Mouse (Mus musculus) forebrain, embryonic 16.5 days (tissue): ENCODE results near the gene Hist1h2ab. TPM values are rescaled to one million over a fixed set of nuclear protein-coding genes. Genes with fewer than 3 reads are reported as not detected.

Experiments
- ATAC-seq: fragments of 200-750 bp; cut with Nextera tagmentation; 2 replicates; pipeline ENCODE4 v1.8.0; 2017; ENCODE audit warnings: mild to moderate bottlenecking, moderate library complexity
- H3K27ac ChIP-seq: fragments of 300-500 bp; sonication (generic); 2 replicates; pipeline ENCODE4 v1.5.1; 2014; ENCODE audit warnings: low read length, control low read depth
- H3K27me3 ChIP-seq: fragments of 300-500 bp; sonication (generic); replicated peaks from 2 replicates; pipeline ENCODE4 v1.6.1; 2014; ENCODE audit warnings: low read length; ENCODE audit not compliant: control insufficient read depth, insufficient read depth
- H3K36me3 ChIP-seq: fragments of 300-500 bp; sonication (generic); 2 replicates; pipeline ENCODE4 v1.6.1; 2014; ENCODE audit not compliant: control insufficient read depth, insufficient read depth
- H3K4me1 ChIP-seq: fragments of 300-500 bp; sonication (generic); replicated peaks from 2 replicates; pipeline ENCODE4 v1.6.1; 2014; ENCODE audit warnings: low read length; ENCODE audit not compliant: control insufficient read depth, insufficient read depth
- H3K4me2 ChIP-seq: fragments of 300-500 bp; sonication (generic); 2 replicates; pipeline ENCODE4 v1.6.1; 2014; ENCODE audit warnings: mild to moderate bottlenecking, low read length, control low read depth
- H3K4me3 ChIP-seq: fragments of 300-500 bp; sonication (generic); replicated peaks from 2 replicates; pipeline ENCODE4 v1.5.1; 2014; ENCODE audit warnings: mild to moderate bottlenecking, low read length, control low read depth
- H3K9ac ChIP-seq: fragments of 300-500 bp; sonication (generic); replicated peaks from 2 replicates; pipeline ENCODE4 v1.6.1; 2014; ENCODE audit warnings: low read depth, low read length, control low read depth
- H3K9me3 ChIP-seq: fragments of 300-500 bp; sonication (generic); 2 replicates; pipeline ENCODE4 v1.6.1; 2016; ENCODE audit warnings: low read length; ENCODE audit not compliant: control insufficient read depth
- WGBS: fragments of 180-500 bp; shearing (Covaris S2); extraction: QIAGEN DNeasy Blood & Tissue Kit; methylation state at CpG from one replicate; pipeline ENCODE4 v1.1.7; 2014; 5-methylcytosine and 5-hydroxymethylcytosine counted together
- polyA plus RNA-seq: library from polyadenylated mRNA; unstranded; fragments of >200 nt; fragmentation: Nextera tagmentation; extraction: Ambion mirVana; gene quantifications from 2 replicates; pipeline ENCODE4 v1.2.1, GENCODE M21; 2015

Hist1h2ab gene
- polyA plus RNA-seq, 1 experiment from 2014 or later: 14.5 TPM

DNA sequence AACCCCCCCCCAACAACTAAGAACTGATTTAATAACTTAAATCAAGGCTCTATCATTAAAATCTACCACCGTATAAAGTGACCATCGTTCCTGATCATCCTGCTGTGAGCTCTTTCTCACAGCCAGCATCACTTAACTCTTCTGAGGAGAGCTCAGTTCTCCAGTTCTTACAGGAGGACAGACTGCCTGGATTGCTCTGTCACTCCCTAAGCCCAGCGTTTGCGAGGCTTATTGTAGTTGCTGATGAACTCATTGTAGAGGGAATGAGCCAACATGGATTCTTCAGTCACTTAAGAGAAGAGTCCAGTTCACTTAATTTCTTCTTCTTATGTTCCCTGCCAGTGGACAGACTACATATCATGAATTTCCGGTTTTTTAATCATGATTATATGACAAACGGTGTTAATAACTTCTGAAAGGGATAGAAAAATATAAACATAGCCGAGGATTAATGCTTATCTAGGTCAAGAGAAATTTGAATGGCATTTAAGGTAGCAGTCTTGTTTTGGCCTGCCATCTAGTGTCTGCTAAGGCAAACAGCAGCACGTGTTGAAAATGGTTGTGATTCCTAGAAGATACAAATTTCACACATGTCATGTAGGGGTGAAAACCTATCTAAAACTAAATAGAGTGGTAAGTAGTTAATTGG is 18.6 kb upstream of the Hist1h2ab start:
- H3K27me3 ChIP-seq: no peaks in the 10 kb centered on the region
- H3K27ac ChIP-seq: no peak overlapping the region
- no peaks in the 10 kb centered on the region for H3K4me1 ChIP-seq
- no peaks in the 10 kb centered on the region for H3K9me3 ChIP-seq
- no peak overlapping the region for H3K4me2 ChIP-seq
- H3K4me3 ChIP-seq: no peak overlapping the region
- 25% methylated on average over 8 of the region's 8 CpGs for WGBS
- ATAC-seq: peak; percentile 62
- no peaks in the 10 kb centered on the region for H3K36me3 ChIP-seq
- no peak overlapping the region for H3K9ac ChIP-seq

DNA sequence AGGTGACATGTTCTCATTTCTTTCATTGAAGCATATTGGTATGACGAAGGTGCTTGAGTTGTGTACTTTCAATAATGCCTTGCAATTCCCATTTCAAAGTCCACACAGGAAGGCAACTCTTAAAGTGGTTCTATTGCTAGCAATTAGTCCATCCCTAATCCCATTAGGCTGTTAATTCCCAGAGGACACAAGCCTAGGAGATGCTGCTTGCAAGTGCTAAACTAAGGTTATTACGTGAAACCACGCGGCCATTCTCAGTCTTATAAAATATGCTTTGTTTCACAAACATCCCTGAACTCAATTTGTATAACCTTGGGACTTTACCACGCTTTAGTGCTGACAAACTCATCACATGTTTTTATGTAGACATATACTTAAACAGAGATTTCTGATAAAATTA is 13.8 kb upstream of the Hist1h2ab start:
- no peak overlapping the region for H3K4me2 ChIP-seq
- no peak for ATAC-seq

DNA sequence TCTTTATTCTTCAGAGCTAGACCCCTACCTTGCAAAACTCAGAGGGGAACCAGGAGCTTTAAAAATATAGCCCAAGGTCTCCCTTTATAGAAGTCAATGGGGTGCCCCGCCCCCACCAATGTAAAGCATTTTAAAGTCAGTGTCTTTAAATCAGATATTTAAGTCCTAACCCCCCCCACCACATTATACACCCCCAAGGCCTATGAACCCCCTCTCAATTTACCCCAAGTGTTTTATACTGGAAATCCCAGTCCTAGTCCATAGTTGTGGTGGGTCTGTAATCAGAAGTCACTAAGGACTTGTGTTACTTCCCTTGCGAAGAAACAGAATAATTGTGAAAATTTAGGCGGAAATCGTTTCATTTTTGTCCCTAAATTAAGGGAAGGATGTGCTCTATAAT is 12.9 kb upstream of the Hist1h2ab start:
- Histone ChIP-seq H3K9ac (peak overlapping the region; percentile 34; the same call in 1 of the 2 replicates), H3K27me3 (no peaks in the 10 kb centered on the region), H3K4me1 (peaks cover 16% of the 10 kb centered on the region), H3K4me2 (peak overlapping the region; percentile 97), H3K9me3 (no peaks in the 10 kb centered on the region), H3K36me3 (no peaks in the 10 kb centered on the region), H3K4me3 (peak overlapping the region; percentile 67), H3K27ac (peak overlapping the region; percentile 90)
- no peak for ATAC-seq
- WGBS: 25% methylated on average over 4 of the region's 4 CpGs

More for the DNA sequence above, 13.8 kb upstream of the Hist1h2ab start:
- Histone ChIP-seq H3K36me3 (no peaks in the 10 kb centered on the region), H3K4me3 (no peak overlapping the region), H3K27ac (no peak overlapping the region), H3K9me3 (no peaks in the 10 kb centered on the region), H3K27me3 (no peaks in the 10 kb centered on the region), H3K4me1 (peaks cover 16% of the 10 kb centered on the region), H3K9ac (no peak overlapping the region)
- 82% methylated on average over 5 of the region's 5 CpGs for WGBS

DNA sequence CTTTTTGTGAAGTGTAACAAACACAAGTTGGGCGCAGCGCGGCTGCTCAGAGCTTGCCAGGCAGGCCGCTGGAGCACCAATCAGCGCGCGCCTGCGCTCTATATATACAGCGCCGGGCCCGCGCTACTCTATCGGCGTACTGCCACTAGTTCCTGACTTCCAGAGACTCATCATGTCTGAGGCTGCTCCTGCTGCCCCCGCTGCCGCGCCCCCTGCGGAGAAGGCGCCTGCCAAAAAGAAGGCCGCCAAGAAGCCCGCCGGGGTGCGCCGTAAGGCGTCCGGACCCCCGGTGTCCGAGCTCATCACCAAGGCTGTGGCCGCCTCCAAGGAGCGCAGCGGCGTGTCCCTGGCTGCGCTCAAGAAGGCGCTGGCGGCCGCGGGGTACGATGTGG is 12.3 kb upstream of the Hist1h2ab start, which contains the start of gene Hist1h1c:
Hist1h1c (plus strand) TSS at position 132 of the 392 bp plus-strand sequence.
- peak within 1 kb of the TSS; percentile 90 for H3K27ac ChIP-seq
- H3K9me3 ChIP-seq: no peaks in the 10 kb centered on the region
- peak within 1 kb of the TSS; percentile 58 for H3K9ac ChIP-seq
- H3K4me2 ChIP-seq: peak within 1 kb of the TSS; percentile 97
- H3K4me3 ChIP-seq: peak within 1 kb of the TSS; percentile 67
- no peaks in the 10 kb centered on the region for H3K36me3 ChIP-seq
- H3K4me1 ChIP-seq: peaks cover 16% of the 10 kb centered on the region
- under 1% methylated on average over 30 of the region's 38 CpGs for WGBS
- H3K27me3 ChIP-seq: no peaks in the 10 kb centered on the region
- ATAC-seq: peak; percentile 95

DNA sequence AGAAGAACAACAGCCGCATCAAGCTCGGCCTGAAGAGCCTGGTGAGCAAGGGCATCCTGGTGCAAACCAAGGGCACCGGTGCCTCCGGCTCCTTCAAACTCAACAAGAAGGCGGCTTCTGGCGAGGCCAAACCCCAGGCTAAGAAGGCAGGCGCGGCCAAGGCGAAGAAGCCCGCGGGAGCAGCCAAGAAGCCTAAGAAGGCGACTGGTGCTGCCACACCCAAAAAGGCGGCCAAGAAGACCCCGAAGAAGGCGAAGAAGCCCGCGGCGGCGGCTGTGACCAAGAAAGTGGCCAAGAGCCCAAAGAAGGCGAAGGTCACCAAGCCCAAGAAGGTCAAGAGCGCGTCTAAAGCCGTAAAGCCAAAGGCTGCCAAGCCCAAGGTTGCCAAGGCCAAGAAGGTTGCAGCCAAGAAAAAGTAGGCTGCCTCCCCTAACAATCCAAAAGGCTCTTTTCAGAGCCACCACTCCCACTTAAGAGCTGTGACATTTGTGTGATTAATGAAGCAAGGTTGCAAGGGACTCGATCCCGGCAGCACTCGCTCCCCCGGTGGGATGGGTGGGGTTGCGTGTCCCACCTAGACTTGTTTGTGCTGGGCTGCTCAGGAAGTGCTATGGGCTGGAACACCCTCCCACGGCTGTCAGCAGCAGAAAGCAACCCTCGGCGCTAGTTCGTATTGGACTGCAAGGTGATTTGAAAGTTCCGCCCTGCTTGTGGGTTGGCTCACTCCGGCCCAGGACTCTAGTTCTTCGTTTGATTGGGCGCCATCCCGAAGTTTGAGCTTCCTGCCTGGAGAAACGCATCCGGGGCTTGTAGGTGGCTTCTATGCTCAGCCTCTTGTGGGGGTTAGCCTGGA is 11.6 kb upstream of the Hist1h2ab start:
- no peaks in the 10 kb centered on the region for H3K9me3 ChIP-seq
- H3K36me3 ChIP-seq: no peaks in the 10 kb centered on the region
- H3K27me3 ChIP-seq: no peaks in the 10 kb centered on the region
- under 1% methylated on average over 39 of the region's 39 CpGs for WGBS
- peak overlapping the region; percentile 90 for H3K27ac ChIP-seq
- peak overlapping the region; percentile 58 for H3K9ac ChIP-seq
- peak; percentile 89 for ATAC-seq
- peak overlapping the region; percentile 97 for H3K4me2 ChIP-seq
- peaks cover 16% of the 10 kb centered on the region for H3K4me1 ChIP-seq
- peak overlapping the region; percentile 67 for H3K4me3 ChIP-seq

DNA sequence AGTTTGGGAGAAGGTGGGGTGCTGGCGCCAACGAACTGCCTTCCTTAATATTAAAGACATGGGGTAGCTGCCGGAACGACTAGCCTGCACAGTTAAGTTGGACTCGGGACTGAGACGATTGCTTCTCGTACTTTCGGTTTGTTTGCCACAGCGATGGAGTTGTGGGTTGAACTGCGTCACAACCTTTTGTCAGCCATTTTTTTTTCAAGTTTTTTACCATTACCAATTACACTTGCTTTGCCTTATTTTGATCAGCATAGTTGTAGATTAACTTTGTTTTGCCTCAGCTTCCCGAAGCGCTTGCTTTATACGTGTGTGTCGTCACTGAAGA is 11.0 kb upstream of the Hist1h2ab start:
- Histone ChIP-seq H3K27ac (peak overlapping the region; percentile 90), H3K4me1 (peaks cover 16% of the 10 kb centered on the region), H3K27me3 (no peaks in the 10 kb centered on the region), H3K9ac (peak overlapping the region; percentile 58), H3K36me3 (no peaks in the 10 kb centered on the region), H3K4me2 (peak overlapping the region; percentile 97), H3K4me3 (peak overlapping the region; percentile 67), H3K9me3 (no peaks in the 10 kb centered on the region)
- ATAC-seq: no peak
- under 1% methylated on average over 14 of the region's 14 CpGs for WGBS

DNA sequence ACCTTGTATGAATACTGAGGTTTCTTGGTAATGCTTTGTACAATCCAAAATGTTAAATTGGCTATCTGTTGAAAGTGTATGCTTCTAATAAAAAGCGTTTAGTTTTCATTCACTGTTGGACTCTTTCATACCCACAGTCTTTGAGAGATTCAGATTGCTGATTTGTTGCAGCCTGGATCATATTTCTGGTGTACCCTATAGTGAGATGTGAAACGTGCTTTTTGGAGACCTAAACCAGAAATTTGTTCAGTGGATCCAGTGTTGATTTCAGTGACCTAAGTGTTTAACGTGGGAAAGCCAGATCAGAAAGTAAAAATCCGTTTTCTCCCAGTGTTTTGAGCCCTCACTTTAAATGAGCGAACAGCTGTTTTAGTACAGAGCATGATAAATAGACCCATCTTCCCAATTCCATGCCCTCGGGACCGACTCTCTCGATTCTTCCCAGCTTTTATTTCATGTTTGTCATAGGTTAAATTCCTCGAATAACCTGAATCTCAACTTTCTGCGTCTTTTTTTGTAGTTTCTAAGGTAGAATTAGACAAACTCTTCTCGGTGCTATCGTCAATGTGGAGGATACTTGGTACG is 10.6 kb upstream of the Hist1h2ab start:
- H3K36me3 ChIP-seq: no peaks in the 10 kb centered on the region
- no peaks in the 10 kb centered on the region for H3K27me3 ChIP-seq
- H3K9me3 ChIP-seq: no peaks in the 10 kb centered on the region
- ATAC-seq: no peak
- 35% methylated on average over 13 of the region's 13 CpGs for WGBS
- peak overlapping the region; percentile 90 for H3K27ac ChIP-seq
- peak overlapping the region; percentile 97 for H3K4me2 ChIP-seq
- H3K4me3 ChIP-seq: peak overlapping the region; percentile 67
- peak overlapping the region; percentile 58 for H3K9ac ChIP-seq
- peaks cover 16% of the 10 kb centered on the region for H3K4me1 ChIP-seq

DNA sequence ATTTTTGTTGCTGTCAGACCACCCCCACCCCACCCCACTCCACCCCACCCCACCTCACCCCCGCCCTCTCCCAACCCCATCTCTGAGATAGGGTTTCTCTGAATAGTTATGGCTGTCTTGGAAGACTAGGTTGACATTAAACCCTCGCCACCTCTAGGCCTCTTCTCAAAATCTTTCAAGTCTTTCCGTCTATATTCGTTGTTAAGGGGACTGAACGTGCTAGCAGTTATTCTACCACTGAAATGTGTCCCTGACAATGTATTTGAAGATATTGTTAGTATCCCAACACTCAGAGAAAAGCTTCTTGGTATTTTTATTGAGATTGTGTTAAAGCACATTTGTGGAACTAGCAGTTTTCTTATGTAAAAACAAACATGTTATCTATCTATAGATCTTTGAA is 10.0 kb upstream of the Hist1h2ab start:
- H3K4me3 ChIP-seq: no peak overlapping the region
- H3K27ac ChIP-seq: no peak overlapping the region
- peaks cover 16% of the 10 kb centered on the region for H3K4me1 ChIP-seq
- WGBS: 70% methylated on average over 5 of the region's 5 CpGs
- H3K4me2 ChIP-seq: no peak overlapping the region
- H3K36me3 ChIP-seq: no peaks in the 10 kb centered on the region
- no peaks in the 10 kb centered on the region for H3K27me3 ChIP-seq
- H3K9ac ChIP-seq: no peak overlapping the region
- H3K9me3 ChIP-seq: no peaks in the 10 kb centered on the region
- no peak for ATAC-seq

DNA sequence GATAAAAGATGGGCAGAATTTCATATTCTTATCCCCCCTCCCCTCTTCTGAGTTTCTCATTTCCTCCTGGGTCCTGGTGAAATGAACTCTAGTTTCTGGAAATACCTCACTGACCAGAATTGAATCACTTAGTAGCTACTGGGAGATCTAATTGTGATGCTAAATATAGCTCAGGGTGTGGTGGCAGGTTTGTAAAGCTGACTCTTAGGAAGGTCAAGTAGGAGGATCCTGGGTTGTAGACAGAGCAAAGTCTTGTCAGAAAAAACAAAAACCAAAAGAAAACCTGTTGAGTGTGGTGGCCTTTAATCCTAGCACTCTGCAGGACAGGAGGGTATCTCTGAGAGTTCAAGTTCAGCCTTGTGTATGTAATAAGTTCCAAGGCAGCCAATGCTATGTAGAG is 8.9 kb upstream of the Hist1h2ab start:
- no peak for ATAC-seq

More for the DNA sequence above, 8.9 kb upstream of the Hist1h2ab start:
- Histone ChIP-seq H3K4me2 (no peak overlapping the region), H3K27ac (no peak overlapping the region), H3K4me1 (peaks cover 17% of the 10 kb centered on the region), H3K9ac (no peak overlapping the region), H3K9me3 (no peaks in the 10 kb centered on the region), H3K36me3 (no peaks in the 10 kb centered on the region), H3K27me3 (no peaks in the 10 kb centered on the region), H3K4me3 (no peak overlapping the region)
